In genomic region chr12:70192267-70192727, GRCm38 (mm10) we compare ENCODE assay signal across 8 mouse cellular contexts. TPM values are rescaled to one million over a fixed set of nuclear protein-coding genes. Genes with fewer than 3 reads are reported as not detected.
DNase-seq lines count a peak whose midpoint lies in the region; ATAC-seq lines count a peak whose summit lies in the region.

No protein-coding gene starts in this region.

- intact Hi-C loops in left cerebral cortex, postnatal 25 days (cut with DNase I), result no loop called here

- peaks cover 15% of the 10 kb centered on the region for H3K36me3 ChIP-seq in heart, embryonic 16.5 days (ENCODE audit: control insufficient read depth, insufficient read depth)

- DNase-seq in adrenal gland, postnatal 10 days, result peak; percentile 28
- DNase-seq in adrenal gland, postnatal 25 days, result no peak
- DNase-seq in left cerebral cortex, postnatal 25 days (ENCODE audit: low spot score in 2 of 2), result peak; percentile 19
- no peak for DNase-seq in left cerebral cortex, adult 8-10 months (ENCODE audit: low spot score in 2 of 2)
- DNase-seq in mesoderm, embryonic 11.5 days (ENCODE audit: low read depth, low spot score), result peak; percentile 31
- no peak for DNase-seq in adipocyte (ENCODE audit: low spot score)

- no peak overlapping the region for H3K9ac ChIP-seq in heart, embryonic 16.5 days (ENCODE audit: low read length)

- no peak overlapping the region for H3K27ac ChIP-seq in heart, embryonic 16.5 days (ENCODE audit: low read length)

- H3K4me1 ChIP-seq in heart, embryonic 16.5 days (ENCODE audit: control insufficient read depth, insufficient read depth, low read length), result no peaks in the 10 kb centered on the region

- H3K27me3 ChIP-seq in heart, embryonic 16.5 days (ENCODE audit: control insufficient read depth, insufficient read depth, low read length), result no peaks in the 10 kb centered on the region

- H3K4me2 ChIP-seq in heart, embryonic 16.5 days (ENCODE audit: low read depth, low read length), result peak overlapping the region; percentile 57

- no peaks in the 10 kb centered on the region for H3K9me3 ChIP-seq in heart, embryonic 16.5 days (replicated peaks; ENCODE audit: control insufficient read depth, low read length)

- WGBS in heart, embryonic 16.5 days, result 42% methylated on average over 19 of the region's 19 CpGs

- H3K4me3 ChIP-seq in heart, embryonic 16.5 days (ENCODE audit: low read length), result peak overlapping the region; percentile 33

- ATAC-seq in heart, embryonic 16.5 days (replicated peaks; ENCODE audit: extremely low read depth, insufficient read depth, low FRiP score), result no peak
- ATAC-seq in megakaryocyte-erythroid progenitor cell, adult 5-6 weeks (replicated peaks; ENCODE audit: low FRiP score, low TSS enrichment, poor library complexity, severe bottlenecking), result no peak

RNA-seq across cellular contexts. Expression of gene Abhd12b, which starts 38.4 kb away (rescaled TPM):
- total RNA-seq in adrenal gland, postnatal 10 days (2021), result not detected
- not detected in 2 replicates for total RNA-seq in adrenal gland, postnatal 25 days (2021)
- total RNA-seq in left cerebral cortex, postnatal 25 days (2021), result not detected
- under 1 TPM in 3 of 4 experiments, not detected in 1; 0.42 to 0.57 (median 0.56) TPM for total RNA-seq in left cerebral cortex, adult 8-10 months (2022)
- polyA plus RNA-seq in heart, embryonic 16.5 days (2015; fragmentation: Nextera tagmentation; extraction: Ambion mirVana), result not detected in 2 replicates
- not detected in 2 replicates for total RNA-seq in megakaryocyte-erythroid progenitor cell, adult 5-6 weeks (2014; fragmentation: Nextera tagmentation)
- not detected in 2 replicates for total RNA-seq in megakaryocyte-erythroid progenitor cell, adult 5-6 weeks (2017)

RNA-seq across cellular contexts. Expression of gene Pygl, which starts 39.0 kb away (rescaled TPM):
- 10 to 100 TPM; 48.7 to 82.7 TPM for total RNA-seq in adrenal gland, postnatal 10 days (2021)
- total RNA-seq in adrenal gland, postnatal 25 days (2021), result 82.2 and 92.3 TPM in 2 replicates
- 1 to 10 TPM; 2.2 to 3.1 TPM for total RNA-seq in left cerebral cortex, postnatal 25 days (2021)
- total RNA-seq in left cerebral cortex, adult 8-10 months (2022), result 1 to 10 TPM; 4.8 to 7.2 (median 5.6) TPM
- 52.9 and 54.1 TPM in 2 replicates for polyA plus RNA-seq in heart, embryonic 16.5 days (2015; fragmentation: Nextera tagmentation; extraction: Ambion mirVana)
- total RNA-seq in megakaryocyte-erythroid progenitor cell, adult 5-6 weeks (2014; fragmentation: Nextera tagmentation), result 15.8 and 27.6 TPM in 2 replicates
- 32.5 and 34.3 TPM in 2 replicates for total RNA-seq in megakaryocyte-erythroid progenitor cell, adult 5-6 weeks (2017)

Comparison
In these comparisons a context has a peak if more than half of its experiments do, and no peak if none do; other contexts are left out.
1. DNase-seq: peak in adrenal gland, postnatal 10 days (single experiment), left cerebral cortex, postnatal 25 days (2 of 2) and mesoderm, embryonic 11.5 days (single experiment); none in adrenal gland, postnatal 25 days (single experiment), left cerebral cortex, adult 8-10 months (0 of 2) and adipocyte (single experiment).